Mouse (Mus musculus) thymus, postnatal 10 days (tissue): Measurements from ENCODE around the gene Eps15l1.

ENCODE experiments used
- DNase-seq, 2 experiments: peaks; one replicate each; pipeline ENCODE4 v3.0.0; 2021; ENCODE audit warnings: low spot score in 2 of 2

Gene Eps15l1

DNA sequence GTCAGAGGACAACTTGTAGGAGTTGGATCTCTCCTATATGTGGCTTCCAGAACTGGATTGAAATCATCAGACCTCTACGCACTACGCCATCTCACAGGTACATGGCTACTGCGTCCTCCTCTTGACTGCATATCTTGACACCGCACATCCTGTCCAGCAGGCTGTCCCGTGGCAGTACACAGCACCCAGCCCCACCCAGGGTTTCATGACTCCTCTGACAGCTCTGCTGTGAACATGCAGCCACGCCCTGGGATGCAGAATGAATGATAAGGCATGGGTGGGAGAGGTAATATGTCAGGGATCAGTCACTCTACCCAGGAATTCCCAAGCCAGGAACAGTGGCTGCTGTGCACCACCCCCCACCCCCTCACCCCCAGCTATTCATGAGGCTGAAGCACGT is 7.4 kb downstream of the Eps15l1 start:
- DNase-seq, result no peak

DNA sequence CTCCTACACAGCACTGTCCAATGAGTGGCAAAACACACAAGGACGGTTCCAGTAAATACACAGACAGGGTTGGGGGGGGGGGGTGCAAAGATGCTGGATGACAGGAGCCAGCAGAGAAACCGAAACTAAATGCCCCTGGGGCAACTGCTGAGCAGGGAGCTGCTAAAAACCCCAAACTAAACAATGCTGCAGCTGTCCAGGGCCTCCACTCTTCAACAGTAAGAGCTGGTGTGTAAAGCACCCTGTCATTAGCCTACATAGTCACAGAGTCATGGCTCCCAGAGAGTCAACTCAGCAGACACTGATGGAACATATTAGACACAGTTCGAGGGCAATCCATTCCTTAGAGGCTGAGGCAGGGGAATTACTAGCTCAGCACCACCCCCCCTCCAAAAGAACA is 11.8 kb downstream of the Eps15l1 start:
- DNase-seq, result no peak

DNA sequence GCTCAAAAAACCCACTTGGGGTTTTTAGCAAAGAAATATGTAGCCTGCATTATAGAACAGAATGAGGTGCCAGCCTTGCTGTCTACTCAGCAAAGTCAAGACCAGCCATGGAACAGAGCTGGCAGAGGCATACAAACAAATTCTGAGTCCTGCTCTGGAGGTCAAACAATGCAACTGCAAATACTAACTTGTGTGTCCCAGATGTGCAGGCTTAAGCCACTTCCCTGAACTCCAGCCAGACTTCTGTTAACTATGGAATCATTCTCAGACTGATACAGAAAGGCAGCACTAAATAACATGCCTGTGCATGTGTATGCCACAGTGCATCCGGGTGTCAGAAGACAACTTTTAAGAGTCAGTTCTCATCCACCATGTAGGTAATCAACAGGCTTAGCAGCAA is 13.4 kb downstream of the Eps15l1 start:
- DNase-seq, result no peak

DNA sequence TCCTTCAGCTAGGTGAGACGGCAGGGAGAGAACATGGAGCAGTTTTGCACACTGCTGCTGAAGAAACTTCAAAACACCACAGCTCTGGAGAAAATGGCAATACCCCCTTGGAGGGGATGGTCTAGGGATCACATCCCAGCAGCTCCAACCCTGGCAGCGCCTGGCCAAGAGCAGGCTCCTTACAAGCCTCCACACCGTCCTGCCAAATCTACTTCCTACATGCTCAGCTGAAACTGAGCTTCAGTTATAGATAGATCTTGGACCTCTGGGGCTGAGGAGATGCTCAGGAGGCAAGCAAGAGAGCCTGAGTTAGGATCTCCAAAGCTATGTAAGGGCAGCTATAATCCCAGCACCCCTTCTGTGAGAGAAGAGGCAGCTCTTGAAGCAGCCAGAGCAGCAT is 18.3 kb downstream of the Eps15l1 start:
- no peak for DNase-seq

DNA sequence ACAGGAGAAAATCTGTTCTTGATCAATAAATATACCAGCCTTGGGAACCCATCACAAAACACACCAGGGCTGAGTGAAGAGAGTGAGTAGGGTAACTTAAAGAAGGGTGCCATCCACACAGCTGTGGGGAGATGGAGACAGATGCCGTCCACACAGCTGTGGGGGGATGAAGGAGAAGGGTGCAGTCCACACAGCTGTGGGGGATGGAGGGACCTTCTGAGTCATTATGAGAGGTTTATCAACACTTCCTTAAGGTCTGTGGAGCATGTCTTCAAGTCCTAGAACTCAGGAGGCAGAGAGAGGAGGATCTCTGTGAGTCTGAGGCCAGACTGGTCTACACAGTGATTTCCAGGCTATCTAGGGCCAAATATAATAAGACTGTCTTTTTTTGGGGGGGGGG is 19.9 kb downstream of the Eps15l1 start:
- DNase-seq, result no peak

DNA sequence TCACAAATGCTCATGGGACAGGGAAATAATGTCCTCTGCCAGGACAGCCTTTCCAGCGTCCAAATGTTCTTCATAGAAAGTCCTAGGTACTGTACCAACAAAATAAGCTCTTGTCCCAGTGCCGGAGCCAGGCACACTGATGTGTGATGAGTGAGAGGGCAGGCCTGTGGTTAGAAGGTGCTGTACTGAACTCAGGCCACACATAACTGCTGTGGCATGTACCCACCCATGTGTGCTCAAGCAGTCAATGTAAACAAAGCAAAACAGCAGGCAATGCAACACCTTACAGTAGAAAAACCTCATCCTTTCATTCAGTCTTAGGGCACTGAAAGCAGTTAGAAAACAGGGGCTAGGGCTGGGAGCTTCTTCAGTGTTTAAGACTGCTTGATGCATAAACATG is 35.5 kb downstream of the Eps15l1 start:
- DNase-seq, result no peak

DNA sequence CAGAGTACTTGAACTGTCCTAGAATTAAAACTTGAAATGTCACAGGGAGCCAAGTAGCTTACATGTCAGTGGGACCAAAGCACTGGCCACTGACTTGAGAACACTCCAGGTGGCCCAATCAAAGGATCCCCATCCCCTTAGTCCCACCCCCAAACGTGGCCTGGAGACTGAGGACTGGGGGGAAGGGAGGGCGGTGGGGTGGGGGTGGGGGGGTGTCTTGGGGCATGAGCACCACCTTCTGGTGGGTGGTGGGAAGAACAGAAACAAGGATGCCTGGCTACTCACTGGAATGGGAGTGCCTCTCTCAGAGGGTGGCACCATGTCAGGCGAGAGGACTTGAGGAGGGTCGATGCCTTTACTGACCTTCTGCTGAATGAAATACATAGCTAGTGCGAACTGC is 38.9 kb downstream of the Eps15l1 start:
- DNase-seq, result no peak

DNA sequence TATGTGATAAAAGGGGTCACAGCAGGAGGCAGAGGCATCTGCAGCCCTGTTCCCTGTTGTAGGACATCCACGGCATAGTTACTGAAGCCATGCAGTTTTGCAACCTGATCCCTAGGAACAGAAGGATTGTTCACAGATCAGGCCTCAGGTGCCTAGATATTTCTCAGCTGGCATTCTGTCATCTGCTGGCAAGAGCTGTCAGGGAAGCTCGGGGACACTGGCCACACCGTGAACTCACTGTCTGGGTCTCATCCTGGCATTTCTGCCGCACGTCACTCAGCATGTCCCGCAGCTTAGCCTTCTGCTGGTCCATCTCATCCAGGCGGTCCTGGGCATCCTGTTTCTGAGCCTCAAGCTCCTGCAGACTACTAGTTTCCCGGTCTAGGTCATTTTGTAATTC is 40.6 kb downstream of the Eps15l1 start:
- no peak for DNase-seq

DNA sequence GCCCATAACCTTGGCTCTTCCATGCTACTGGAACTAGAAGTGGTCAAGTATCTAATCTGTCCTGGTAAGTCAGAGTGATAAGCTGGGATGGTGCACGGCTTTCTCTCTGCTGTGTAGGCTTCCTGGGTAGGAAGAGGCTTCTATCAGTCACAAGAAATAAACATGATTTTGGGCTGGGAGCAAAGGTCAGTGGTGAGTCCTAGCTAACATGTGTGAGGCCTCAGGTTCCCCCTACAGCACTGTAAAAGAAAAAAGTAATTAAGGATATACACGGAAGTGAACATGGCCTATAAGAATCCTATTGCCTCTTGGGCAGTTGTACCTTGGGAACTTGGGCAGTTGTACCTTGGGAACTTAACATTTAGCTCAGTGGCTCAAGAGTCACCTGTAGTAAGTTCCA is 44.4 kb downstream of the Eps15l1 start:
- DNase-seq, result no peak

DNA sequence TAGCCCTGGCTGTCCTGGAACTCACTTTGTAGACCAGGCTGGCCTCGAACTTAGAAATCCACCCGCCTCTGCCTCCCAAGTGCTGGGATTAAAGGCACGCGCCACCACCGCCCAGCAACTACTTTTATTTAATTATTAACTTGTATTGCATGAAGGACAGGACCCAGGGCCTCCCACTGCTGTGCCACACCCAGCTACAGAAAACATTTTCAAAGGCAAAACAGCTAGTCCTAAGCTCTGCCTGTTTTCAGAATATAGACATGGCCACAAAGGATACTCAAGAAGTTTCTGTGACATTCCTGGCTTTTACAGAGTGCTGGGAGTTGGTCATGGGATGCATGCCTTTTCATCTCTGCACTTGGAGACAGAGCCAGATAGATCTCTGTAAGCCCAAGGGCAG is 45.0 kb downstream of the Eps15l1 start:
- no peak for DNase-seq

DNA sequence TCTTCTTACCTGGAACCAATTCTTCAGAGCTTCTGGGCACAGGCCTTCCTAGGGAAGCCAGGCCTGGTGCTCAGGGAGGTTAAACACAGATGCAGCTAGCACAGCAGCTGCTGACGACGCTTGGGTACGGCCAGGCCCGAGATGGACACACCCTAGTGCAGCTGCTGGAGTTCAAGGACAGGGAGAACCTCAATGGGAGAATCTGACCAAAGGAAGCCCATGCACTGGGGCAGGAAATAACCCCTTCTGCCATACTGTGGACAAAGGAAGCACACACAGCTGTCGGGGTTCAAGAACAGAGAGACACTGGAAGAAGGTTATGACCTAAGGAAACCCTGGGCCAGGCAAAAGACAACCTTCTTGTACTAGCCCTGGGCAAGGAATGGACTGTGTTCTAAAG is 46.1 kb downstream of the Eps15l1 start:
- no peak for DNase-seq

DNA sequence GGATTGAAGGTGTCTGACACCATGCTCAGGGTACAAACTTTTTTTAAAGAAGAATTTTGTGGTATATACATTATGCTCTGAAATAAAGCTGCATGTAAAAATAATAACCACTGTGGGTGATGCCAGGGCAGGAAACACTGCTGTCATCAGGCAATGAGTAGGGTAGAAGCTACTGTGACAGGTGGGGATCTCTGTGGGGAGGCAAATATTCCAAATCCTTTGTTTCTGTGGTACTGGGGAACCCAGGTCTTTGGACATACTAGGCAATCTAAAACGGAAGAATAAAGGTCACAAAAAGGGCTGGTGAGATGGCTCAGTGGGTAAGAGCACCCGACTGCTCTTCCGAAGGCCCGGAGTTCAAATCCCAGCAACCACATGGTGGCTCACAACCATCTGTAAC is 48.9 kb downstream of the Eps15l1 start:
- DNase-seq, result no peak

DNA sequence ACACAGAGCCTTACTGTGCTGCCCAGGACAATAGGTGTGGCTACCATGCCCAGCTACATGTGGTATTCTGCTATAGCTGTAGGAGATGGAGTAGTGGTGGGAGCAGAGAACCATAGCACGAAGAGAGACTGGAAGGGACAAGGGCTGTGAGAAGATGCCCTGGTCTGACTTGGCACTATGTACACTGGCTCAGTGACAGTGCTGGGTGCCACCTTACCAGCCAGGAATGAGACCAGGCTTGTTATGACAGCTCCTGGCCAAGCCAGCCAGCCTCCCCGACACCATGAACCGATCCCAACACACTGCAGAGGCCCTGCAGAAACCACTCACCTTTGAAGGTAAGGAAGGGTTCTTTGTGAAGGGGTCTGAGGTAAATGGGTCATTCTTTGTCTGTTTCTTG is 49.9 kb downstream of the Eps15l1 start:
- DNase-seq, result no peak

DNA sequence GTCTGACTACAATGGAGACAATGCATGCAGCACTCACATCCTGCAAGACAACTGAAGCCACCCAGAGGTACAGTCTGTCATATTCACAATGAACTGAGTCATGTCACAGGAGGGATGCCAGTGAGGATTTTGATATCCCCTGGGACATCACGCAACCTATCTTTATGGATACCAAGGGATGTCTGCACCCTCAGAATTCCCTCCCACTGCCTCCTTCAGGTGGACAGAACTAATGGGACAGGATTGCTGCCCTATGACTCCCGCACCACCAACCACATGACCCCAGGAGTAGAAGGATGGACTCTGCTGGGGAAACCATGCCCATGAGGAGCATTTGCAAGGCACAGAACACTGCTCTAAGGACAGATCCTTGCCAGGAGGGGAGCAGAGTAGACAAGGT is 54.8 kb downstream of the Eps15l1 start:
- no peak for DNase-seq

DNA sequence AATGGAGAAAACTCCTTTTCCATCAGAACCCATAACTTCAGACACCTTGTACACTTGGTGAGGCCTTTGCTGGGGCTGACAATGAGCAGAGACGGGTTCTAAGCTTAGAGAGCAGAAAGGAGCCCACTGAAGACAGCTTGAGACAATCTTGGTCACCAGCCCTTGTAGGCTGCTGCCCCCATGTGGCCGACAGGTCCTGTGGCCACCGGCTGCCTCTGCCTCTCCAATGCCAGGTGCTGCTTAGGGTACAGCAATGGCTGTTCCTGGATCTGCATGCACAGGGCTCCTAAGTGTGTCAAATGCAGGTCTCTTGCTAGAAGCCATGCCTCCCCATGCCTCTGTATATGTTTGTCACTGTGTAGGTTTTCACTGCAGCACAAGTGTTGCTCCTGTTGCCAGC is 55.4 kb downstream of the Eps15l1 start:
- DNase-seq, result peak; percentile 76 to 88

DNA sequence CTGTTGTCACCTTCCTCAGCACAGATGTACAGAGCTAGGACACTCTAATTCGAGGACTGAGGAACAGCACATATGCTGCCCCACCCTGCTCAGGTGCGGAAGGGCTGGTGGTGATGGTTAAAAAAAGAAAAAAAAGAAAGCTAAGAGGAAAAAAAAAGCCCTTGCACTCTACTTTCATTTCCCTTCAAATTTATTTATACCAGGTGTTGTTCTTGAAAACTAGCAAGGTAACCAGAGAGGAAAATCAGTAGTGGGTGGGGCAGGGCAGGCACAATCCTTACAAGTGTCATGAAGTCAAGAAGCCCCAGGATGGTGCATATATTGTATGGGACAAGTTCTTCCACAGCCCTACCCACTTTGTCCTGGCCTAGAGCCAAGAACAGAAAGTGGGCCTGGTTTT is 56.2 kb downstream of the Eps15l1 start:
- no peak for DNase-seq

DNA sequence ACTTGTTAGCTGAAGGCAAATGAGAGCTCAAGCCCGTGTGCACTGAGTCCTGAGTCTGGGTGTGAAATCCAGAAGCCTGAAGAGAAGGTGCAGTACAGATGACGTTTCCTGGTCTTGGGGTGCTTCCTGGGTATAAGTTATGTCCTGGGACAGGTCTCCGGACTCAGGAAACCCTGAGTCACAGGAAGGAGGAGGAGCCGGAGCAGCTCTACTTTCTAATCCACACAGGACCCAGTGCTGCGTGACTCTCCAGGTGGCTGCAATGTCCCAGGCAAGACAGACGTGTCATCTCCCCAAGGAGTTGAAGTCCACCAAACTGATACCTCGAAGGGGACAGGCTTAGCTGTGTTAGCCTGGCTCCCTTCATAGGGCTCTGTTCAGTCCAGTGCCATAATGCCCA is 57.8 kb downstream of the Eps15l1 start:
- DNase-seq, result no peak

DNA sequence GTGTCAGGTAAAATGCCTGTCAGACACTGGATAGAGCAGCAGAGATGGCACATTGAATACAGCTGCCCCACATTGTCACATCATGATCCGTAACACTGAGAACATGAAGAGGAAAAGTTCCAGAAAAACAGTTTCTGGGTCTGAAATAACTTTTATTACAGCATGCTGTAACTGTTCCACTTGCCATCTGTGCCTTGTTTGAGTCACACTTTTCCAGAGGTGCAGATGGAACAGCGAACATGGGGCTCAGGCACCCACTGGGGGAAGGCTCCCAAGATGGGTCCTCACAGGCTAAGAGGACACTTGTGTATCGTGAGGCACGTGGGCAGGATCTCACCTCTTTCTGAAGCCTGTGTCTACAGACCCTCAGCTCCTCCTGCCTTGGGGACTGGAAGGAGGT is 58.5 kb downstream of the Eps15l1 start:
- DNase-seq, result no peak

DNA sequence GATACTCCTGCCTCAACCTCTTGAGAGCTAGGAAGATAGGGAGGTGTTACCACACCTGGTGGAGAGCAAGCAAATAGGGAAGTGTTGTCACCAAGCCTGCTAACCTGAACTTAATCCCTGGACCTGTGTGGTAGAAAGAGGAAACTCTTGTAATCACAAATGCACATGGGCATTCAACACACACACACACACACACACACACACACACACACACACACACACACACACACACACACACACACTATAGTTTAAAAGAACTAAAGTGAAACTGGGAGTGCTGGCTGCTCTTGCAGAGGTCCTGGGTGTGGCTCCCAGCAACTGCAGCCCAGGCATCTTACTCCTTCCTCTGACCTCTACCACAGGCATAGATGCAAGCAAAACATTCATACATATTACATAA is 61.1 kb downstream of the Eps15l1 start:
- no peak for DNase-seq

DNA sequence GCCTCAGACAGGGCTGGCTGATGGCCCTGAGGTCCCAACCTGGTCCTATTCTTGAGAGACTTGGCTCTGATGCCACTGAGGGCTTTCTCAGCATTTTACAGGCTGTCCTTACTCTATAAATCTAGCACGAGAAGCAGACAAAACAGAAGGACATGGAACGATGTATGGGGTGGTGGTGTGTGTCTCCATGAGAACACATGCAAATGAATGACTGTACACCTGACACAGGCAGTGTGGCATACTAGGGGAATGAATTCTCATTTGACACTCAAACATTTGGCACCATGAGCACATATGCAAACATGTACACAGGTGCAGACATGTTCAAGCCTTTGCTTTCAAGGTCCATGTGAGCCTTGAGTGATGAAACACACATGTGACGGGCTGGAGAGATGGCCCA is 64.7 kb downstream of the Eps15l1 start:
- no peak for DNase-seq

DNA sequence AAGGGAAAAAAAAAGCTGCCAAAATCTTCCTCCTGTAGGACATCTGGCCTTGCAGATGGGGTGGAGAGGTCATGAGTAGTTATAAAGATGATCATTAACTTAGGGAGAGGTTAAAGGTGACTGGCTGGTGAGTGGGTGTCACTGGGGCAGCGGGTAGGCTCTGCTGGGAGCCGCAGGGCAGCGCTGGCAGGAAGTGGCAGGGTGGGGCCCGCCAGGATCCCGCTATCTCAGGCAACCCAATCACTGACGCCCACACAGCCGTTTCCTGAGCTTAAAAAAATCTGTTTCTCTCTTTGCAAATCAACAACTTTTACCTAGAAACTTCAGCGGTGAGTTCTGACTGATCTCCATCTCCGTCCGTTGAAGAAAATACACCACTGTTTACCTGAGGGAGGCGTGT is 67.0 kb downstream of the Eps15l1 start:
- DNase-seq, result peak; percentile 61 to 64

DNA sequence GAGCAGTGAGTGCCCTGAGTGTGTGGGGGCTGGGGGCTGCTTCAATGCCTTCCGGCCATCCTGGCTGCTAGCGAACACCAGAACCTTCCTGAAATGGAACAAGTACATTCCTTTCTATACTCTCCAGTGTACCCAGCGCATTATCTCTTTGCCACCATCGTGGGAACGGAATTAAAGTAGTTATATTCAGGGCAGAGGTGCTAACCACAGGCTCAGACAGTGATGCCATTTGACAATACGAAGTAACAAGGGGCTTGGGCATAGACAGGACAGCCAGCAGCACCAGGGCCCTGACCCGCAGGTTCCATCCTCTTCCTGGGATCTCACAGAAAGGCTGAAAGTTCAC is 67.6 kb downstream of the Eps15l1 start:
- no peak for DNase-seq

DNA sequence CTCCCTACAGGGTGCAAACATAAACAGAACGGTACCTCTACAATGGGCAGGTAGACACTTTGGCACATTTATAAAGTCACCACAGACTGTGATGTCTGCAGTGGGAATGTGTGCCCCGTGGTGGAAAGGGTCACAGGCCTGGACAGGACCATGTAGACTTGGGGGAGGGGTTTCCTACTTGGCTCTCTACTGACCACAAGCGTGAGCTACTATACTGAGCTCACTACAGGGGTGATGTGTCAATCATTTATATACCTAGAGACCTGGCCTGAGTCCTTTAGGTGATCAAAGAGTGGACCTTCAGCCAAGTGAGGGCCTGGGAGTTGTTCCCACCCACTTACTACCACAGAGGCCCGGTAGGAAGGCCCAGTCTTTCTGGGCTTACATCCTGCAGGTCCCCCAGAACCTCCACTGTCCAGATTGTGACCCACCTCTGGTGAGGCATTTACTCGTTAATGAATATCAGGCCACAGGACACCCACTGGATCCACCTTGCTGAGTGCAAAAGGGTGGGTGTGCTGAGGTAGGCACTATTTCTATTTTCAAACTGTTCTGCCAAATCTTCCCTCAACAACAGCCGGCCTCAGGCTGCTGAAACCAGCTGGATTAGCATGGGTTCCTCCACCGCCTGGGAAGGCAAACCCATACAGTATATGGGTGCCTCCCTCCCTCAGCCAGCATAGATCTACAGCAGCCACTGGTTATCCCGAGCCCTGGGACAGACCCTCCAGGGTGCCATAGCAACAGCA is 68.1 kb downstream of the Eps15l1 start:
- DNase-seq, result no peak

DNA sequence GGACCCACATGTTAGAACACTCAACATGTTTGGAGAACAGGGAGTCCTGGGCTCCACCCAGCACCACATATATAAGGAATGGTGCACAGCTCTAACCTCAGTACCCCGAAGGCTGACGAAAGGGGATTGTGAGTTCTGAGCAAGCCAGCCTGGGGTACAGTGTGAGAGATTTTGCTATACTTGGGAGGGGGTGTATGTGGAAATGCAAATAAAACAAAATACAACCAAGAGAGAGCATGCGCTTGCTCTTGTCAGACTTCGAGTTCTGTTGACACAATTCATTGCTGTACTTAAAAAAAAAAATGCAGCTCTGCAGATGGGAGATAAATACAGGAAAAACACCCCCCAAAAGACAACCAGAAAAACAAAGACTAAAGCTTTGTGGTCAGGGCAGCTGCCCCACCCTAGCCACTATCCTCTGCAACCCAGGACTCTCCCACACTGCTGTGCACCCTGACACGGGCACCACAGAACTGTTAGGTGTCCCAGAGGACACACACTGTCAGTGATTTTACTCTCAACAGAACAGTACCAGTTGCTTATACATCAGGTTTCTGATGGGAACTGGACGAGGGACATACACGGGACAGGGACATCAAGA is 69.8 kb downstream of the Eps15l1 start:
- DNase-seq, result no peak
